Mouse (Mus musculus): ENCODE data around the gene Tbx5.
"Not testable (repeated sequence)": the region's sequence is repeated elsewhere in the genome, so short reads cannot be mapped to it uniquely, and the experiment has no call there.

Tbx5 gene

GRCm38 (mm10) chr5:119844366-119844765, 11.9 kb downstream of the Tbx5 start:
- DNase-seq = no peak

GRCm38 (mm10) chr5:119844994-119845393, 12.5 kb downstream of the Tbx5 start:
- peak in 1 of 2 experiments; percentile 9 for DNase-seq

GRCm38 (mm10) chr5:119857052-119857451, 24.6 kb downstream of the Tbx5 start:
- DNase-seq = no peak

GRCm38 (mm10) chr5:119861301-119861700, 28.8 kb downstream of the Tbx5 start:
- DNase-seq = no peak

GRCm38 (mm10) chr5:119862431-119862830, 30.0 kb downstream of the Tbx5 start:
- DNase-seq = no peak

GRCm38 (mm10) chr5:119866277-119867235, 34.1 kb downstream of the Tbx5 start:
- DNase-seq = peak; percentile 28 to 37

- DNase-seq = no peak
Observed at GRCm38 (mm10) chr5:119867986-119868385, 35.5 kb downstream of the Tbx5 start.

- DNase-seq = no peak
Observed at GRCm38 (mm10) chr5:119875421-119875820, 43.0 kb downstream of the Tbx5 start.

GRCm38 (mm10) chr5:119877185-119877584, 44.7 kb downstream of the Tbx5 start:
- peak; percentile 16 to 38 for DNase-seq

- no peak for DNase-seq
Observed at GRCm38 (mm10) chr5:119885595-119885994, 53.1 kb downstream of the Tbx5 start.

- DNase-seq = no peak
Observed at GRCm38 (mm10) chr5:119887381-119887780, 54.9 kb downstream of the Tbx5 start.

GRCm38 (mm10) chr5:119891960-119892359, 59.5 kb downstream of the Tbx5 start:
- DNase-seq = no peak

GRCm38 (mm10) chr5:119893060-119893459, 60.6 kb downstream of the Tbx5 start:
- DNase-seq = no peak

GRCm38 (mm10) chr5:119896605-119897004, 64.1 kb downstream of the Tbx5 start:
- no peak for DNase-seq

- DNase-seq = peak; percentile 7 to 36
Observed at GRCm38 (mm10) chr5:119916551-119917171, 84.2 kb downstream of the Tbx5 start.

GRCm38 (mm10) chr5:119918381-119918780, 85.9 kb downstream of the Tbx5 start:
- DNase-seq = not testable (repeated sequence)

GRCm38 (mm10) chr5:119920941-119921340, 88.5 kb downstream of the Tbx5 start:
- DNase-seq = no peak

- DNase-seq = no peak
Observed at GRCm38 (mm10) chr5:119922229-119922628, 89.8 kb downstream of the Tbx5 start.

All from cerebellum, postnatal 25 days (tissue).